Mouse (Mus musculus) bone marrow, adult 2 months (tissue): ENCODE measurements around the gene Lamc1. TPM values are rescaled to one million over a fixed set of nuclear protein-coding genes. Genes with fewer than 3 reads are reported as not detected.
A peak's percentile ranks its signal among the peaks of the same experiment; 100 is the strongest.

ENCODE experiments used
- H3K27ac ChIP-seq: fragments of 200-500 bp; 2 replicates; pipeline ENCODE4 v1.5.1; 2012; ENCODE audit warnings: low read depth, mild to moderate bottlenecking, control low read depth, inconsistent platforms, low read length; ENCODE audit not compliant: control insufficient read depth, poor library complexity, insufficient read depth
- H3K4me1 ChIP-seq: fragments of 200-500 bp; 2 replicates; pipeline ENCODE4 v1.6.1; 2011; ENCODE audit warnings: low read length; ENCODE audit not compliant: control insufficient read depth, insufficient read depth
- H3K4me3 ChIP-seq: fragments of 200-500 bp; replicated peaks from 2 replicates; pipeline ENCODE3; 2011; ENCODE audit warnings: mild to moderate bottlenecking, low read depth, low read length, control low read depth; ENCODE audit not compliant: control insufficient read depth
- CTCF ChIP-seq: fragments of 200-500 bp; IDR thresholded peaks from 2 replicates; pipeline ENCODE4 v1.5.1; 2011; ENCODE audit warnings: low read length, control low read depth; ENCODE audit not compliant: control insufficient read depth, insufficient read depth
- POLR2A ChIP-seq: fragments of 200-500 bp; IDR thresholded peaks from 2 replicates; pipeline ENCODE4 v1.6.1; 2011; ENCODE audit warnings: low read depth, mild to moderate bottlenecking, control low read depth, low read length, borderline replicate concordance; ENCODE audit not compliant: control insufficient read depth
- WGBS: fragments of 180-500 bp; shearing (Covaris S2); methylation state at CpG from one replicate; pipeline ENCODE4 v1.1.7; 2018; 5-methylcytosine and 5-hydroxymethylcytosine counted together
- polyA plus RNA-seq: library from polyadenylated mRNA; stranded (reverse); fragments of >200 nt; gene quantifications from 2 replicates; pipeline ENCODE4 v1.2.4, GENCODE M21; 2011; ENCODE audit warnings: low replicate concordance; ENCODE audit not compliant: missing spikeins, insufficient read depth, insufficient read length

Gene Lamc1
- polyA plus RNA-seq = 3.7 and 10.6 TPM in 2 replicates

GRCm38 (mm10) chr1:153332444-153333295 is at the start of gene Lamc1:
Gene Lamc1, minus strand, starts transcription at chr1:153332786.
- peak within 1 kb of the TSS; percentile 46; the same call in 1 of the 2 replicates for H3K27ac ChIP-seq
- H3K4me1 ChIP-seq = 0 out of 2 replicates have a peak, but pooled peaks cover 1% of the 10 kb centered on the region
- TF ChIP-seq CTCF = no peak
- peak; percentile 31; the same call in 1 of the 2 replicates for TF ChIP-seq POLR2A
- WGBS = 1% methylated on average over 84 of the region's 85 CpGs
- peak within 1 kb of the TSS; percentile 72 for H3K4me3 ChIP-seq

- Histone ChIP-seq H3K4me1 (no peaks in the 10 kb centered on the region), H3K4me3 (no peak overlapping the region), H3K27ac (no peak overlapping the region)
- 81% methylated on average over 9 of the region's 9 CpGs for WGBS
- TF ChIP-seq POLR2A = no peak
- TF ChIP-seq CTCF = no peak
These were observed 48.2 kb upstream of the Lamc1 start for GRCm38 (mm10) chr1:153380746-153381282.

GRCm38 (mm10) chr1:153379832-153380231 is 47.2 kb upstream of the Lamc1 start:
- WGBS = 76% methylated on average over 5 of the region's 5 CpGs
- H3K4me3 ChIP-seq = no peak overlapping the region
- TF ChIP-seq CTCF = no peak
- TF ChIP-seq POLR2A = no peak
- H3K27ac ChIP-seq = no peak overlapping the region
- H3K4me1 ChIP-seq = no peaks in the 10 kb centered on the region

GRCm38 (mm10) chr1:153378587-153378986 is 46.0 kb upstream of the Lamc1 start:
- WGBS = 38% methylated on average over 6 of the region's 6 CpGs
- Histone ChIP-seq H3K27ac (no peak overlapping the region), H3K4me1 (no peaks in the 10 kb centered on the region), H3K4me3 (no peak overlapping the region)
- TF ChIP-seq POLR2A = no peak
- no peak for TF ChIP-seq CTCF

- 76% methylated on average over 6 of the region's 6 CpGs for WGBS
- H3K4me1 ChIP-seq = no peaks in the 10 kb centered on the region
- no peak overlapping the region for H3K4me3 ChIP-seq
- TF ChIP-seq POLR2A = no peak
- no peak for TF ChIP-seq CTCF
- H3K27ac ChIP-seq = no peak overlapping the region
These were observed 43.9 kb upstream of the Lamc1 start for GRCm38 (mm10) chr1:153376446-153376845.

GRCm38 (mm10) chr1:153374136-153374535 is 41.5 kb upstream of the Lamc1 start:
- H3K4me3 ChIP-seq = no peak overlapping the region
- no peaks in the 10 kb centered on the region for H3K4me1 ChIP-seq
- TF ChIP-seq POLR2A (no peak), CTCF (no peak)
- 78% methylated on average over 4 of the region's 4 CpGs for WGBS
- H3K27ac ChIP-seq = no peak overlapping the region

GRCm38 (mm10) chr1:153371846-153372245 is 39.3 kb upstream of the Lamc1 start:
- no peaks in the 10 kb centered on the region for H3K4me1 ChIP-seq
- WGBS = 75% methylated on average over 3 of the region's 3 CpGs
- no peak overlapping the region for H3K27ac ChIP-seq
- no peak for TF ChIP-seq POLR2A
- TF ChIP-seq CTCF = no peak
- no peak overlapping the region for H3K4me3 ChIP-seq

- TF ChIP-seq POLR2A (no peak), CTCF (no peak)
- no peaks in the 10 kb centered on the region for H3K4me1 ChIP-seq
- WGBS = 82% methylated on average over 6 of the region's 6 CpGs
- no peak overlapping the region for H3K4me3 ChIP-seq
- H3K27ac ChIP-seq = no peak overlapping the region
These were observed 36.4 kb upstream of the Lamc1 start for GRCm38 (mm10) chr1:153369011-153369410.

- Histone ChIP-seq H3K27ac (no peak overlapping the region), H3K4me3 (no peak overlapping the region), H3K4me1 (no peaks in the 10 kb centered on the region)
- TF ChIP-seq CTCF (no peak), POLR2A (no peak)
- WGBS = 45% methylated on average over 5 of the region's 5 CpGs
These were observed 34.5 kb upstream of the Lamc1 start for GRCm38 (mm10) chr1:153367048-153367447.
